Comparison of ENCODE assay signal across 12 mouse cellular contexts in genomic region chr2:91461341-91461740, GRCm38 (mm10). TPM values are rescaled to one million over a fixed set of nuclear protein-coding genes. Genes with fewer than 3 reads are reported as not detected.
DNase-seq lines count a peak whose midpoint lies in the region; ATAC-seq and TF ChIP-seq lines count a peak whose summit lies in the region.
"Had no signal": no experiment of that assay in that cellular context is flagged by ENCODE, and none has a peak within 500 bp of the region (broad histone marks: within the 10 kb centered on the region; RNA-seq: fewer than 3 reads in every experiment).

No protein-coding gene starts in this region.

- ATAC-seq in forebrain, embryonic 11.5 days (replicated peaks; ENCODE audit: low FRiP score), result no peak
- no peak for ATAC-seq in forebrain, postnatal 0 days
- ATAC-seq in midbrain, embryonic 16.5 days, result no peak
- ATAC-seq in limb, embryonic 12.5 days (ENCODE audit: insufficient number of reproducible peaks, insufficient read depth, low FRiP score, low TSS enrichment, low read depth), result no peak

- peaks cover 32% of the 10 kb centered on the region for H3K4me1 ChIP-seq in forebrain, embryonic 11.5 days (replicated peaks; ENCODE audit: control insufficient read depth, insufficient read depth, low read length)
- H3K4me1 ChIP-seq in forebrain, postnatal 0 days (ENCODE audit: insufficient read depth), result peaks cover 9% of the 10 kb centered on the region; the same call in 1 of the 2 replicates
- peaks cover 65% of the 10 kb centered on the region for H3K4me1 ChIP-seq in midbrain, embryonic 10.5 days
- peaks cover 38% of the 10 kb centered on the region for H3K4me1 ChIP-seq in midbrain, embryonic 16.5 days (ENCODE audit: control insufficient read depth, insufficient read depth, low read length)
- H3K4me1 ChIP-seq in limb, embryonic 12.5 days (replicated peaks), result peaks cover 30% of the 10 kb centered on the region

- peak; percentile 49 for DNase-seq in forebrain, embryonic 11.5 days (ENCODE audit: low spot score)
- DNase-seq in forebrain, postnatal 0 days, result no peak
- no peak for DNase-seq in midbrain, embryonic 10.5 days (ENCODE audit: low spot score)
- DNase-seq in cerebellum, postnatal 10 days, result no peak
- no peak for DNase-seq in yolk sac, embryonic 10.5 days (ENCODE audit: low spot score)
- DNase-seq in right cerebral cortex, postnatal 36 days (ENCODE audit: low spot score in 2 of 2), result no peak
- DNase-seq: adrenal gland, postnatal 25 days; cerebellum, adult 9-11 months; kidney, adult 9 months; liver had no signal

- no peak overlapping the region for H3K4me2 ChIP-seq in forebrain, embryonic 11.5 days (ENCODE audit: low read depth, low read length, severe bottlenecking)
- no peak overlapping the region for H3K4me2 ChIP-seq in forebrain, postnatal 0 days (ENCODE audit: low read depth)
- no peak overlapping the region for H3K4me2 ChIP-seq in midbrain, embryonic 16.5 days (ENCODE audit: low read length)
- peak overlapping the region; percentile 42; the same call in 1 of the 2 replicates for H3K4me2 ChIP-seq in limb, embryonic 12.5 days

- H3K9ac ChIP-seq in forebrain, embryonic 11.5 days (ENCODE audit: low read length), result peak overlapping the region; percentile 24
- H3K9ac ChIP-seq in forebrain, postnatal 0 days, result no peak overlapping the region
- no peak overlapping the region for H3K9ac ChIP-seq in midbrain, embryonic 16.5 days (ENCODE audit: low read depth, low read length)
- no peak overlapping the region for H3K9ac ChIP-seq in limb, embryonic 12.5 days (replicated peaks)

- no peaks in the 10 kb centered on the region for H3K27me3 ChIP-seq in forebrain, embryonic 11.5 days (ENCODE audit: control insufficient read depth, insufficient read depth, low read length)
- no peaks in the 10 kb centered on the region for H3K27me3 ChIP-seq in forebrain, postnatal 0 days (ENCODE audit: insufficient read depth, low read length)
- no peaks in the 10 kb centered on the region for H3K27me3 ChIP-seq in midbrain, embryonic 10.5 days (ENCODE audit: low read depth, poor library complexity, severe bottlenecking)
- H3K27me3 ChIP-seq in midbrain, embryonic 16.5 days (ENCODE audit: control insufficient read depth, insufficient read depth, low read depth, low read length), result no peaks in the 10 kb centered on the region; the same call in 1 of the 2 replicates
- no peaks in the 10 kb centered on the region for H3K27me3 ChIP-seq in limb, embryonic 12.5 days

- no peaks in the 10 kb centered on the region for H3K36me3 ChIP-seq in forebrain, embryonic 11.5 days (ENCODE audit: control insufficient read depth, insufficient read depth, low read length)
- no peaks in the 10 kb centered on the region for H3K36me3 ChIP-seq in forebrain, postnatal 0 days (ENCODE audit: insufficient read depth)
- peaks cover 7% of the 10 kb centered on the region for H3K36me3 ChIP-seq in midbrain, embryonic 10.5 days
- H3K36me3 ChIP-seq in midbrain, embryonic 16.5 days (ENCODE audit: control insufficient read depth, insufficient read depth, low read length), result no peaks in the 10 kb centered on the region
- 0 out of 2 replicates have a peak, but pooled peaks cover 2% of the 10 kb centered on the region for H3K36me3 ChIP-seq in limb, embryonic 12.5 days

- no peak for TF ChIP-seq CTCF in forebrain, postnatal 0 days (IDR thresholded peaks at IDR 0.05; ENCODE audit: low read depth)

- no peaks in the 10 kb centered on the region for H3K9me3 ChIP-seq in forebrain, embryonic 11.5 days (ENCODE audit: control insufficient read depth, low read length)
- no peaks in the 10 kb centered on the region for H3K9me3 ChIP-seq in forebrain, postnatal 0 days (ENCODE audit: low read length)
- no peaks in the 10 kb centered on the region for H3K9me3 ChIP-seq in midbrain, embryonic 10.5 days (replicated peaks)
- no peaks in the 10 kb centered on the region for H3K9me3 ChIP-seq in midbrain, embryonic 16.5 days (replicated peaks; ENCODE audit: control insufficient read depth, low read length, poor library complexity, severe bottlenecking)
- H3K9me3 ChIP-seq in limb, embryonic 12.5 days, result no peaks in the 10 kb centered on the region

- H3K4me3 ChIP-seq in forebrain, embryonic 11.5 days (ENCODE audit: low read depth, low read length), result no peak overlapping the region
- no peak overlapping the region for H3K4me3 ChIP-seq in forebrain, postnatal 0 days (ENCODE audit: low read depth, low read length)
- no peak overlapping the region for H3K4me3 ChIP-seq in midbrain, embryonic 10.5 days
- H3K4me3 ChIP-seq in midbrain, embryonic 16.5 days (ENCODE audit: low read depth, low read length), result no peak overlapping the region
- H3K4me3 ChIP-seq in limb, embryonic 12.5 days (replicated peaks), result no peak overlapping the region

- no peak overlapping the region for H3K27ac ChIP-seq in forebrain, embryonic 11.5 days (ENCODE audit: low read depth, low read length)
- H3K27ac ChIP-seq in forebrain, postnatal 0 days (ENCODE audit: low read depth, low read length), result no peak overlapping the region
- H3K27ac ChIP-seq in midbrain, embryonic 10.5 days (replicated peaks), result peak overlapping the region; percentile 55
- no peak overlapping the region for H3K27ac ChIP-seq in midbrain, embryonic 16.5 days (ENCODE audit: low read length)
- H3K27ac ChIP-seq in limb, embryonic 12.5 days, result no peak overlapping the region; the same call in 1 of the 2 replicates

- WGBS in forebrain, embryonic 11.5 days, result 58% methylated on average over 3 of the region's 3 CpGs
- 49% methylated on average over 3 of the region's 3 CpGs for WGBS in forebrain, postnatal 0 days
- 75% methylated on average over 3 of the region's 3 CpGs for WGBS in midbrain, embryonic 10.5 days
- 59% methylated on average over 3 of the region's 3 CpGs for WGBS in midbrain, embryonic 16.5 days
- 42% methylated on average over 3 of the region's 3 CpGs for WGBS in limb, embryonic 12.5 days

RNA-seq across cellular contexts. Expression of gene Lrp4, which starts 4.0 kb away (rescaled TPM):
- 10.2 and 11.3 TPM in 2 replicates for polyA plus RNA-seq in forebrain, embryonic 11.5 days (2014; fragmentation: Nextera tagmentation; extraction: Ambion mirVana)
- total RNA-seq in forebrain, postnatal 0 days (2014; rRNA removed), result 12.0 and 13.7 TPM in 2 replicates
- polyA plus RNA-seq in forebrain, postnatal 0 days (2015; fragmentation: Nextera tagmentation; extraction: Ambion mirVana), result 2.8 and 4.1 TPM in 2 replicates
- 7.0 and 7.1 TPM in 2 replicates for polyA plus RNA-seq in midbrain, embryonic 10.5 days (2016; fragmentation: Nextera tagmentation; extraction: Ambion mirVana)
- polyA plus RNA-seq in midbrain, embryonic 16.5 days (2015; fragmentation: Nextera tagmentation; extraction: Ambion mirVana), result 3.6 and 5.0 TPM in 2 replicates
- 6.2 and 7.2 TPM in 2 replicates for polyA plus RNA-seq in limb, embryonic 12.5 days (2016; fragmentation: Nextera tagmentation; extraction: Ambion mirVana)

RNA-seq across cellular contexts. Expression of gene 1110051M20Rik, which starts 16.8 kb away (rescaled TPM):
- 102 and 114 TPM in 2 replicates for polyA plus RNA-seq in forebrain, embryonic 11.5 days (2014; fragmentation: Nextera tagmentation; extraction: Ambion mirVana)
- 127 and 147 TPM in 2 replicates for total RNA-seq in forebrain, postnatal 0 days (2014; rRNA removed)
- polyA plus RNA-seq in forebrain, postnatal 0 days (2015; fragmentation: Nextera tagmentation; extraction: Ambion mirVana), result 165 and 182 TPM in 2 replicates
- 87.1 and 98.5 TPM in 2 replicates for polyA plus RNA-seq in midbrain, embryonic 10.5 days (2016; fragmentation: Nextera tagmentation; extraction: Ambion mirVana)
- polyA plus RNA-seq in midbrain, embryonic 16.5 days (2015; fragmentation: Nextera tagmentation; extraction: Ambion mirVana), result 173 and 178 TPM in 2 replicates
- 70.2 and 81.5 TPM in 2 replicates for polyA plus RNA-seq in limb, embryonic 12.5 days (2016; fragmentation: Nextera tagmentation; extraction: Ambion mirVana)
